Mouse (Mus musculus): Measurements from ENCODE around the gene Crebbp.

- TF ChIP-seq CTCF (IDR thresholded peaks at IDR 0.05; ENCODE audit: low read depth, low read length), result no peak
- TF ChIP-seq EP300 (IDR thresholded peaks at IDR 0.05; ENCODE audit: insufficient read depth, low read depth, low read length), result no peak
- no peak for TF ChIP-seq POLR2A (IDR thresholded peaks at IDR 0.05; ENCODE audit: insufficient read depth, low read length)
These were observed 22.3 kb upstream of the Crebbp start for GRCm38 (mm10) chr16:4236131-4236530.

All from ES-Bruce4 (cell line).